Mouse (Mus musculus) colon, adult 2 months (tissue): ENCODE results near the gene Cul7. TPM values are rescaled to one million over a fixed set of nuclear protein-coding genes. Genes with fewer than 3 reads are reported as not detected.

Source experiments
- polyA plus RNA-seq: library from polyadenylated mRNA; depleted of rRNA; stranded (reverse); fragments of >200 nt; gene quantifications from 2 replicates; pipeline ENCODE4 v1.2.3, GENCODE M21; 2012; rRNA removed

Gene Cul7
- 23.0 and 25.6 TPM in 2 replicates for polyA plus RNA-seq

GRCm38 (mm10) chr17:46650232-46651031 is at the start of gene Cul7:
Cul7 (plus strand) TSS chr17:46650337.

GRCm38 (mm10) chr17:46628791-46629684 is 21.1 kb upstream of the Cul7 start, which contains the start of gene Ptk7:
Ptk7 (minus strand) TSS chr17:46629504.

GRCm38 (mm10) chr17:46645561-46646321 is 4.4 kb upstream of the Cul7 start, which contains the start of the genes Klc4 and Mrpl2:
Klc4 (minus strand) TSS chr17:46646022.
Mrpl2 (plus strand) TSS chr17:46646229.

GRCm38 (mm10) chr17:46673850-46674529 is 23.9 kb downstream of the Cul7 start, which contains the start of gene Rrp36:
Rrp36 (minus strand) TSS chr17:46674352.

DNA sequence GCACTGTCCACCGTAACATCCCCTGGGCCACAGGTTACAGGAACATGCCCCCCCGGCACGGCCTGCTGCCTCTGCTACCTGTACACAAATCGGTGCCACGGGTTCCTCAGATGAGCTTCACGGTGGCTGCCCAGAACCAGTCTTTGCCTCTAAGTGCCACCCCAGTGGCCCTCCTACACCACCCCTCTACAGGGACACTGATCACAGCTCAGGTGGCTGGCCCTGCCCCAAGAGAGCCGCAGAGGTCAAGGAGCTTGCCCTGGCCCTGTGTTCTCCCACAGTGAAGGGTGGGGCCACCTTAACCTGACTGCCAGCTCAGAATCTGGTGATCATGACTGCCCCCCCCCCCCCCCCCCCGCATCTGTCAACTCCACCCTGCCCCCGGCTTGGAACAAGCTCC is 28.3 kb downstream of the Cul7 start, which contains the start of gene Mea1:
Gene Mea1, plus strand, starts transcription at position 378 of the 400 bp plus-strand sequence.

DNA sequence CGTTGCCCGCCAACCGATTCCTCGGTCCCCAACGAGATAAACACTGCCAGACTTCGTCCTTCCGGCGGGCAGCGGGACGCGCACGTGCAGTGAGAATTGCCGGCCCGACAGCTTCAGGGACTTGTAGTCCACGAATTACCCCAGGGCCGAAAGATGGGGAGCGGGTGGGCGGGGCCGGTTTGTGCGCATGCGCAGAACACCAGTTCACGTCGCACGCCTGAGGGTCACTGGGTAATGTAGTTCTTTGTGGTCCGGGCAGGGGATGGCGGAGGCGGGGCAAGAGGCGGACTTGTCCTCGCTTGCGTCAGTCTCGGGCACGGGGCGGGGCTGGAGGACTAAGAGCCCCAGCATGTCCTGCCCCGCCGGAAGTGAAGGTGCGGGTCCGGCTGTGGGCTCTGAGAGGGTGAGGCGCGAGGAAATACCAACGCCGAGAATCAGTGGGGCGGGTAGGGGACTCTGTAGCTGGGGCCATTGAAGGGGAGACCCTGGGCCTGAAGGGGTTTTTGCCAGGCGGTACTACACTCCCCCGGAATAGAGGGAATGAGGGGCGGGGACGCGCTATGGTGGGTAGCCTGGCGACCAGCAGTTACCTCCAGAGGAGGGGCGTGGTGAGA is 30.7 kb downstream of the Cul7 start, which contains the start of gene Klhdc3:
Gene Klhdc3, minus strand, starts transcription at position 155 of the 614 bp plus-strand sequence.

GRCm38 (mm10) chr17:46704887-46705835 is 55.0 kb downstream of the Cul7 start, which contains the start of gene Ppp2r5d:
Ppp2r5d (minus strand) TSS chr17:46705111.

DNA sequence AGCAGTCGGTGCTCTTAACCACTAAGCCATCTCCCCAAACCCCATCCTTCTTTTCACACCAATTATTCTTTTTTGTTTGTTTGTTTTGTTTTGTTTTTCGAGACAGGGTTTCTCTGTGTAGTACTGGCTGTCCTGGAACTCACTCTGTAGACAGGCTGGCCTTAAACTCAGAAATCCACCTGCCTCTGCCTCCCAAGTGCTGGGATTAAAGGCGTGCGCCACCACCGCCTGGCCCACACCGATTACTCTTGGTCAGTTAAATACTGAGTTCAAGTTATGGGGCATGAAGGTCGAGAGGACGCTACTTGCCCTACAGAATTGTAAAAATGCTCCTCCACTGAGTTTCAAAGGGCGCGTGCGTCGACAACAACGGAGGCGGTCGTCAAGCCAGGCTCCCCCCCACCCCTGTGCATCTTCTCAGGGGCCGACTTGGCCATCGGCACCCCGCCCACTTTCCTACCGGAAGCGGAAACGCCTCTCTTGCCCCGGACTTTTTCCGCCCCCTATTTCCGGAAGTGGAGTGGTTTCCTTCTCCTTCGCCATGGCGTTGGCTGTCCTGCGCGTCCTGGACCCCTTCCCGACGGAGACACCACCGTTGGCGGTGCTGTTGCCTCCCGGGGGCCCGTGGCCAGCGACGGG is 60.9 kb downstream of the Cul7 start, which contains the start of gene Pex6:
Gene Pex6, plus strand, starts transcription at position 505 of the 639 bp plus-strand sequence.

Other genes with a start within 250 kb of the Cul7 start
- gene Crip3, start 221.4 kb upstream of the Cul7 start, polyA plus RNA-seq = 0.50 and 0.83 TPM in 2 replicates
- gene Slc22a7, start 211.9 kb upstream of the Cul7 start, polyA plus RNA-seq = 0.08 TPM in 1 of 2 replicates, not detected in the other
- gene Ttbk1, start 162.7 kb upstream of the Cul7 start, polyA plus RNA-seq = 0.38 and 0.45 TPM in 2 replicates
- 4.1 TPM in 2 replicates for gene Dnph1, start 153.6 kb upstream of the Cul7 start, polyA plus RNA-seq
- gene Cul9, start 103.9 kb upstream of the Cul7 start, polyA plus RNA-seq = 12.2 and 12.8 TPM in 2 replicates
- 229 and 257 TPM in 2 replicates for gene Srf, start 94.2 kb upstream of the Cul7 start, polyA plus RNA-seq
- gene Ptk7, start 20.8 kb upstream of the Cul7 start, polyA plus RNA-seq = 18.7 and 23.5 TPM in 2 replicates
- gene Klc4, start 4.3 kb upstream of the Cul7 start, polyA plus RNA-seq = 104 and 125 TPM in 2 replicates
- 114 and 139 TPM in 2 replicates for gene Mrpl2, start 4.1 kb upstream of the Cul7 start, polyA plus RNA-seq
- 35.6 and 39.8 TPM in 2 replicates for gene Rrp36, start 24.0 kb downstream of the Cul7 start, polyA plus RNA-seq
- gene Mea1, start 28.5 kb downstream of the Cul7 start, polyA plus RNA-seq = 74.0 and 78.7 TPM in 2 replicates
- gene Klhdc3, start 30.6 kb downstream of the Cul7 start, polyA plus RNA-seq = 74.5 and 80.0 TPM in 2 replicates
- gene Ppp2r5d, start 54.8 kb downstream of the Cul7 start, polyA plus RNA-seq = 49.5 and 53.3 TPM in 2 replicates
- gene Pex6, start 61.1 kb downstream of the Cul7 start, polyA plus RNA-seq = 90.8 and 100 TPM in 2 replicates
- gene Gnmt, start 78.8 kb downstream of the Cul7 start, polyA plus RNA-seq = 2.2 and 3.6 TPM in 2 replicates
- 33.1 and 38.2 TPM in 2 replicates for gene Cnpy3, start 101.9 kb downstream of the Cul7 start, polyA plus RNA-seq
- 0.14 TPM in 1 of 2 replicates, not detected in the other for gene Ptcra, start 113.4 kb downstream of the Cul7 start, polyA plus RNA-seq
- 173 and 174 TPM in 2 replicates for gene 2310039H08Rik, start 122.3 kb downstream of the Cul7 start, polyA plus RNA-seq
- 12.5 and 14.0 TPM in 2 replicates for gene Rpl7l1, start 132.3 kb downstream of the Cul7 start, polyA plus RNA-seq
- gene Bicral, start 208.1 kb downstream of the Cul7 start, polyA plus RNA-seq = 9.0 and 9.2 TPM in 2 replicates
- gene Tbcc, start 240.3 kb downstream of the Cul7 start, polyA plus RNA-seq = 22.9 and 29.6 TPM in 2 replicates